Mouse (Mus musculus): Measurements from ENCODE around the gene Glis1.

DNA sequence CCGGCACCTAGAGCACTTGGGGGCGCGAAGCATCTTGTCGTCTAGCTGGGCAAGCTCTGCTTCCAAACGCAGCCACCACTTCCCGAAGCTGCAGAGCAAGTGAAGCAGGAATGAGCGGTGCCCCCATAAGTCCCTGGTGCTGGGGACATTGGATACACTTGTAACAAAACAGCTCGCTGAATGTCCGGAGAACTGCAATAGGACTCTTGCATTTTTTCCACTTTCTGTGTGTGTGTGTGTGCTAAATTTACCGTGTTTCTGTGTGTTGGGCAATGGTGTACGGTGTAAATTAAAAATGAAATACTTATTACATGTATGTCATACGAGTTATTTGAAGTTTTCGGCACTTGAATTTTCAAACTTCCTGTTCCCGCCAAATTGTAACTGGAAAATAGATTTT is 249.7 kb downstream of the Glis1 start, which contains the start of gene Dmrtb1:
- TF ChIP-seq CTCF (IDR thresholded peaks at IDR 0.05; ENCODE audit: borderline replicate concordance, insufficient read depth, low read depth, low read length) = no peak
- no peak for TF ChIP-seq POLR2A (IDR thresholded peaks at IDR 0.05; ENCODE audit: borderline replicate concordance, insufficient read depth, low read length)
